ENCODE assay signal across 8 mouse cellular contexts in genomic region chr8:121241761-121242552, GRCm38 (mm10).
DNase-seq lines count a peak whose midpoint lies in the region; ATAC-seq and TF ChIP-seq lines count a peak whose summit lies in the region.

No protein-coding gene starts in this region.

- DNase-seq in left cerebral cortex, postnatal 4 days: peak; percentile 47
- DNase-seq in left cerebral cortex, adult 9 months (ENCODE audit: low spot score in 2 of 2): no peak
- peak; percentile 58 for DNase-seq in hindbrain, embryonic 14.5 days (ENCODE audit: low spot score)
- DNase-seq in liver, postnatal 0 days: no peak
- no peak for DNase-seq in spleen, postnatal 4 days (ENCODE audit: low spot score in 2 of 2)
- DNase-seq in frontal cortex, postnatal 14 days (ENCODE audit: low spot score in 2 of 2): no peak

- TF ChIP-seq EP300 in liver, postnatal 0 days (IDR thresholded peaks at IDR 0.05; ENCODE audit: low read depth): no peak

- H3K36me3 ChIP-seq in forebrain, embryonic 15.5 days: no peaks in the 10 kb centered on the region
- no peaks in the 10 kb centered on the region for H3K36me3 ChIP-seq in hindbrain, embryonic 14.5 days (replicated peaks; ENCODE audit: control insufficient read depth, insufficient read depth)
- H3K36me3 ChIP-seq in liver, postnatal 0 days (replicated peaks; ENCODE audit: insufficient read depth, low read length): no peaks in the 10 kb centered on the region
- H3K36me3 ChIP-seq in stomach, embryonic 14.5 days (ENCODE audit: control insufficient read depth, insufficient read depth, low read length): no peaks in the 10 kb centered on the region

- WGBS in forebrain, embryonic 15.5 days: 5% methylated on average over 14 of the region's 14 CpGs
- WGBS in hindbrain, embryonic 14.5 days: 10% methylated on average over 14 of the region's 14 CpGs
- 36% methylated on average over 14 of the region's 14 CpGs for WGBS in liver, postnatal 0 days (ENCODE audit: insufficient replicate concordance)
- 10% methylated on average over 14 of the region's 14 CpGs for WGBS in stomach, embryonic 14.5 days

- H3K9ac ChIP-seq in forebrain, embryonic 15.5 days (replicated peaks): no peak overlapping the region
- no peak overlapping the region for H3K9ac ChIP-seq in hindbrain, embryonic 14.5 days
- no peak overlapping the region for H3K9ac ChIP-seq in liver, postnatal 0 days (replicated peaks)
- peak overlapping the region; percentile 7; the same call in 1 of the 2 replicates for H3K9ac ChIP-seq in stomach, embryonic 14.5 days (replicated peaks; ENCODE audit: low read depth, low read length)

- no peak for TF ChIP-seq CTCF in liver, postnatal 0 days (IDR thresholded peaks at IDR 0.05; ENCODE audit: low read depth)

- no peak overlapping the region for H3K27ac ChIP-seq in forebrain, embryonic 15.5 days (replicated peaks)
- H3K27ac ChIP-seq in hindbrain, embryonic 14.5 days: no peak overlapping the region
- H3K27ac ChIP-seq in liver, postnatal 0 days (ENCODE audit: low read depth): no peak overlapping the region
- peak overlapping the region; percentile 68; the same call in 1 of the 2 replicates for H3K27ac ChIP-seq in stomach, embryonic 14.5 days (ENCODE audit: low read length)

- H3K9me3 ChIP-seq in forebrain, embryonic 15.5 days: no peaks in the 10 kb centered on the region
- H3K9me3 ChIP-seq in hindbrain, embryonic 14.5 days (ENCODE audit: control insufficient read depth, low read length): no peaks in the 10 kb centered on the region
- H3K9me3 ChIP-seq in liver, postnatal 0 days (ENCODE audit: low read length): no peaks in the 10 kb centered on the region
- H3K9me3 ChIP-seq in stomach, embryonic 14.5 days (ENCODE audit: control insufficient read depth, low read depth, low read length): no peaks in the 10 kb centered on the region

- no peak overlapping the region for H3K4me3 ChIP-seq in forebrain, embryonic 15.5 days
- no peak overlapping the region for H3K4me3 ChIP-seq in hindbrain, embryonic 14.5 days (replicated peaks; ENCODE audit: low read length)
- no peak overlapping the region for H3K4me3 ChIP-seq in liver, postnatal 0 days (ENCODE audit: low read depth, low read length)
- no peak overlapping the region for H3K4me3 ChIP-seq in stomach, embryonic 14.5 days (ENCODE audit: low read depth, low read length)

- intact Hi-C loops in left cerebral cortex, postnatal 4 days (cut with DNase I): no loop called here

- peaks cover 14% of the 10 kb centered on the region for H3K4me1 ChIP-seq in forebrain, embryonic 15.5 days
- H3K4me1 ChIP-seq in hindbrain, embryonic 14.5 days (replicated peaks; ENCODE audit: control insufficient read depth, insufficient read depth, low read length): peaks cover 21% of the 10 kb centered on the region
- H3K4me1 ChIP-seq in liver, postnatal 0 days (ENCODE audit: insufficient read depth): no peaks in the 10 kb centered on the region
- peaks cover 15% of the 10 kb centered on the region; the same call in 1 of the 2 replicates for H3K4me1 ChIP-seq in stomach, embryonic 14.5 days (ENCODE audit: control insufficient read depth, insufficient read depth, low read length)

- ATAC-seq in forebrain, embryonic 15.5 days (replicated peaks): peak; percentile 48; the same call in 1 of the 2 replicates
- ATAC-seq in hindbrain, embryonic 14.5 days (ENCODE audit: low FRiP score): peak; percentile 69; the same call in 1 of the 2 replicates
- ATAC-seq in liver, postnatal 0 days: 0 out of 2 replicates have a peak, but pooled peaks have one; percentile 23
- ATAC-seq in stomach, embryonic 14.5 days (ENCODE audit: insufficient number of reproducible peaks, insufficient read depth, low FRiP score, low read depth): peak; percentile 82

- H3K4me2 ChIP-seq in forebrain, embryonic 15.5 days (replicated peaks): no peak overlapping the region
- no peak overlapping the region for H3K4me2 ChIP-seq in hindbrain, embryonic 14.5 days (replicated peaks)
- H3K4me2 ChIP-seq in liver, postnatal 0 days (ENCODE audit: low read depth, low read length): no peak overlapping the region
- peak overlapping the region; percentile 1; the same call in 1 of the 2 replicates for H3K4me2 ChIP-seq in stomach, embryonic 14.5 days (replicated peaks; ENCODE audit: low read depth, low read length)

- no peaks in the 10 kb centered on the region for H3K27me3 ChIP-seq in forebrain, embryonic 15.5 days
- no peaks in the 10 kb centered on the region for H3K27me3 ChIP-seq in hindbrain, embryonic 14.5 days (ENCODE audit: control insufficient read depth, insufficient read depth, low read length)
- no peaks in the 10 kb centered on the region for H3K27me3 ChIP-seq in liver, postnatal 0 days (ENCODE audit: insufficient read depth, low read length)
- H3K27me3 ChIP-seq in stomach, embryonic 14.5 days (ENCODE audit: control insufficient read depth, insufficient read depth, low read length): no peaks in the 10 kb centered on the region

Comparison
In these comparisons a context has a peak if more than half of its experiments do, and no peak if none do; other contexts are left out.
1. DNase-seq: peak in left cerebral cortex, postnatal 4 days (single experiment) and hindbrain, embryonic 14.5 days (single experiment); none in left cerebral cortex, adult 9 months (0 of 2), liver, postnatal 0 days (single experiment), spleen, postnatal 4 days (0 of 2) and frontal cortex, postnatal 14 days (0 of 2).
2. ATAC-seq: peak in every context shown above with its lines; median percentile 82 in stomach, embryonic 14.5 days; 69 in hindbrain, embryonic 14.5 days; 48 in forebrain, embryonic 15.5 days; 23 in liver, postnatal 0 days.